Mouse (Mus musculus) MEL (cell line): Measurements from ENCODE around the gene Akap13. TPM values are rescaled to one million over a fixed set of nuclear protein-coding genes. Genes with fewer than 3 reads are reported as not detected.

ENCODE experiments used
- DNase-seq: peaks from one replicate; pipeline ENCODE4 v3.0.0; 2011; ENCODE audit warnings: low read depth, low spot score
- H3K27ac ChIP-seq: 2 replicates; pipeline ENCODE4 v1.5.1; 2012; ENCODE audit warnings: low read depth, mild to moderate bottlenecking, control low read depth, low read length, moderate library complexity; ENCODE audit not compliant: control insufficient read depth
- H3K27me3 ChIP-seq, 2 experiments: fragments of 150-350 bp in 1 of 2; sonication (generic) in 1 of 2; 2 replicates each; pipeline ENCODE4 v1.6.1; 2012; ENCODE audit warnings: low read length in 2 of 2, mild to moderate bottlenecking in 2 of 2, improper control_type of control experiment in 1 of 2, moderate library complexity in 1 of 2; ENCODE audit not compliant: insufficient read depth in 2 of 2, control insufficient read depth in 1 of 2
- H3K36me3 ChIP-seq, 2 experiments: 2 replicates each; pipeline ENCODE4 v1.6.1; 2012 to 2014; ENCODE audit warnings: low read length in 2 of 2, improper control_type of control experiment in 1 of 2, inconsistent platforms in 1 of 2, mild to moderate bottlenecking in 1 of 2; ENCODE audit not compliant: insufficient read depth in 2 of 2, control insufficient read depth in 1 of 2
- H3K4me1 ChIP-seq, 2 experiments: fragments of 150-350 bp in 1 of 2; sonication (generic) in 1 of 2; 2 replicates each; pipeline ENCODE4 v1.6.1; 2012; ENCODE audit warnings: low read length in 2 of 2, improper control_type of control experiment in 1 of 2, mild to moderate bottlenecking in 1 of 2; ENCODE audit not compliant: insufficient read depth in 2 of 2, control insufficient read depth in 1 of 2
- H3K4me3 ChIP-seq, 2 experiments: fragments of 150-350 bp in 1 of 2; sonication (generic) in 1 of 2; 2 replicates each; pipeline ENCODE4 v1.5.1; 2012; ENCODE audit warnings: low read depth in 2 of 2, low read length in 2 of 2, mild to moderate bottlenecking in 2 of 2, moderate library complexity in 2 of 2, control low read depth in 1 of 2, improper control_type of control experiment in 1 of 2; ENCODE audit not compliant: control insufficient read depth in 1 of 2, insufficient read depth in 1 of 2
- H3K79me2 ChIP-seq: 2 replicates; pipeline ENCODE4 v1.6.1; 2012; ENCODE audit warnings: mild to moderate bottlenecking, low read length, moderate library complexity; ENCODE audit not compliant: control insufficient read depth, poor library complexity, insufficient read depth
- H3K9ac ChIP-seq: 2 replicates; pipeline ENCODE4 v1.6.1; 2012; ENCODE audit warnings: low read depth, mild to moderate bottlenecking, control low read depth, low read length, moderate library complexity; ENCODE audit not compliant: control insufficient read depth, poor library complexity, severe bottlenecking
- H3K9me3 ChIP-seq: fragments of 150-350 bp; sonication (generic); replicated peaks from 2 replicates; pipeline ENCODE4 v1.6.1; 2012; ENCODE audit warnings: mild to moderate bottlenecking, low read length, improper control_type of control experiment, moderate library complexity; ENCODE audit not compliant: insufficient read depth
- CHD2 ChIP-seq: IDR thresholded peaks from 2 replicates; pipeline ENCODE4 v1.6.1; 2011; ENCODE audit warnings: low read length, improper control_type of control experiment
- EP300 ChIP-seq, 2 experiments: IDR thresholded peaks; 2 replicates each; pipeline ENCODE4 v1.6.1; 2011; ENCODE audit warnings: improper control_type of control experiment in 2 of 2, low read length in 2 of 2, low read depth in 1 of 2, mild to moderate bottlenecking in 1 of 2
- ETS1 ChIP-seq: IDR thresholded peaks from 2 replicates; pipeline ENCODE4 v1.6.1; 2012; ENCODE audit warnings: low read depth, mild to moderate bottlenecking, inconsistent platforms, low read length, improper control_type of control experiment, moderate library complexity
- GABPA ChIP-seq: IDR thresholded peaks from 2 replicates; pipeline ENCODE4 v1.6.1; 2012; ENCODE audit warnings: low read depth, mild to moderate bottlenecking, inconsistent platforms, low read length, improper control_type of control experiment, moderate library complexity
- GATA1 ChIP-seq: IDR thresholded peaks from 2 replicates; pipeline ENCODE4 v1.6.1; 2011; ENCODE audit warnings: low read depth, low read length, improper control_type of control experiment
- HCFC1 ChIP-seq: IDR thresholded peaks from 2 replicates; pipeline ENCODE4 v1.6.1; 2012; ENCODE audit warnings: low read depth, mild to moderate bottlenecking, inconsistent platforms, low read length, improper control_type of control experiment, moderate library complexity
- KAT2A ChIP-seq: conservative IDR thresholded peaks from 2 replicates; pipeline ENCODE4 v1.6.1; 2012; ENCODE audit warnings: low read depth, low read length, improper control_type of control experiment, inconsistent platforms
- MAFK ChIP-seq: IDR thresholded peaks from 2 replicates; pipeline ENCODE4 v1.6.1; 2011; ENCODE audit warnings: low read depth, mild to moderate bottlenecking, low read length, improper control_type of control experiment, borderline replicate concordance
- MAZ ChIP-seq: IDR thresholded peaks from 2 replicates; pipeline ENCODE4 v1.6.1; 2012; ENCODE audit warnings: low read depth, mild to moderate bottlenecking, inconsistent platforms, low read length, improper control_type of control experiment
- MEF2A ChIP-seq: IDR thresholded peaks from 2 replicates; pipeline ENCODE4 v1.6.1; 2014; ENCODE audit warnings: low read depth, mild to moderate bottlenecking, inconsistent platforms, low read length, improper control_type of control experiment; ENCODE audit not compliant: poor library complexity, insufficient replicate concordance, severe bottlenecking; ENCODE audit errors: extremely low read depth
- MYB ChIP-seq: IDR thresholded peaks from 2 replicates; pipeline ENCODE4 v1.6.1; 2011; ENCODE audit warnings: mild to moderate bottlenecking, low read depth, low read length, improper control_type of control experiment
- NELFE ChIP-seq: IDR thresholded peaks from 2 replicates; pipeline ENCODE4 v1.6.1; 2011; ENCODE audit warnings: low read depth, low read length, improper control_type of control experiment
- NRF1 ChIP-seq: IDR thresholded peaks from 2 replicates; pipeline ENCODE4 v1.6.1; 2014; ENCODE audit warnings: low read depth, mild to moderate bottlenecking, inconsistent platforms, low read length, improper control_type of control experiment, moderate library complexity; ENCODE audit not compliant: poor library complexity, insufficient read depth, severe bottlenecking
- POLR2A ChIP-seq, 2 experiments: IDR thresholded peaks; 2 replicates each; pipeline ENCODE4 v1.6.1; 2011 to 2012; ENCODE audit warnings: low read length in 2 of 2, mild to moderate bottlenecking in 2 of 2, control low read depth in 1 of 2, improper control_type of control experiment in 1 of 2, low read depth in 1 of 2, moderate library complexity in 1 of 2; ENCODE audit not compliant: control insufficient read depth in 1 of 2, insufficient read depth in 1 of 2, poor library complexity in 1 of 2
- POLR2AphosphoS5 ChIP-seq: IDR thresholded peaks from 2 replicates; pipeline ENCODE4 v1.6.1; 2012; ENCODE audit warnings: low read depth, borderline replicate concordance, mild to moderate bottlenecking, inconsistent platforms, low read length, moderate library complexity, mixed read lengths
- RAD21 ChIP-seq: IDR thresholded peaks from 2 replicates; pipeline ENCODE4 v1.6.1; 2011; ENCODE audit warnings: mild to moderate bottlenecking, low read depth, low read length, improper control_type of control experiment
- RCOR1 ChIP-seq: IDR thresholded peaks from 2 replicates; pipeline ENCODE4 v1.6.1; 2012; ENCODE audit warnings: low read depth, mild to moderate bottlenecking, inconsistent platforms, low read length, improper control_type of control experiment
- SIN3A ChIP-seq: IDR thresholded peaks from 2 replicates; pipeline ENCODE4 v1.6.1; 2012; ENCODE audit warnings: low read length, improper control_type of control experiment, inconsistent platforms
- TCF12 ChIP-seq: IDR thresholded peaks from 2 replicates; pipeline ENCODE4 v1.6.1; 2014; ENCODE audit warnings: low read depth, mild to moderate bottlenecking, inconsistent platforms, low read length, improper control_type of control experiment, moderate library complexity
- USF1 ChIP-seq: IDR thresholded peaks from 2 replicates; pipeline ENCODE4 v1.6.1; 2014; ENCODE audit warnings: low read depth, mild to moderate bottlenecking, inconsistent platforms, low read length, improper control_type of control experiment, moderate library complexity
- ZC3H11A ChIP-seq: IDR thresholded peaks from 2 replicates; pipeline ENCODE4 v1.6.1; 2012; ENCODE audit warnings: low read depth, mild to moderate bottlenecking, inconsistent platforms, low read length, improper control_type of control experiment
- ZKSCAN1 ChIP-seq: IDR thresholded peaks from 2 replicates; pipeline ENCODE4 v1.6.1; 2012; ENCODE audit warnings: low read depth, mild to moderate bottlenecking, inconsistent platforms, low read length, improper control_type of control experiment, moderate library complexity
- ZNF384 ChIP-seq: IDR thresholded peaks from 2 replicates; pipeline ENCODE4 v1.6.1; 2012; ENCODE audit warnings: low read depth, mild to moderate bottlenecking, inconsistent platforms, low read length, improper control_type of control experiment
- polyA plus RNA-seq, 2 experiments: library from polyadenylated mRNA; stranded (reverse) in 1 of 2; unstranded in 1 of 2; fragments of >175 nt in 1 of 2; fragments of >200 nt in 1 of 2; gene quantifications; 2 replicates each; pipeline versions ENCODE4 v1.2.1 to v1.2.4; 2012; ENCODE audit warnings: low replicate concordance in 2 of 2, low read depth in 1 of 2; ENCODE audit not compliant: insufficient read length in 2 of 2, insufficient read depth in 1 of 2, missing spikeins in 1 of 2
- total RNA-seq: library from RNA; depleted of rRNA; stranded (reverse); fragments of 300-350 nt; gene quantifications from 2 replicates; pipeline ENCODE4 v1.2.3, GENCODE M21; 2012

Akap13 gene
- total and polyA plus RNA-seq, 3 experiments: 4.1 to 4.5 TPM; not detected in 1

- Histone ChIP-seq H3K4me3 (no peak overlapping the region), H3K9me3 (no peaks in the 10 kb centered on the region), H3K36me3 (peaks cover 0 to 39% of the 10 kb centered on the region in 2 experiments; a peak in 2 of 4 replicates), H3K9ac (no peak overlapping the region), H3K79me2 (no peaks in the 10 kb centered on the region), H3K4me1 (peaks cover 29 to 32% of the 10 kb centered on the region in 2 experiments), H3K27ac (peak overlapping the region; percentile 48; the same call in 1 of the 2 replicates), H3K27me3 (no peaks in the 10 kb centered on the region)
- TF ChIP-seq EP300 (IDR thresholded peaks at IDR 0.05; ENCODE audit: low read depth in 1 of 2, low read length in 2 of 2): peak in 1 of 2 experiments; percentile 53; a peak in 2 of 4 replicates
- TF ChIP-seq ZC3H11A: no peak
- no peak for TF ChIP-seq MYB
- DNase-seq: no peak
Observed at GRCm38 (mm10) chr7:75582091-75582490, 126.8 kb downstream of the Akap13 start.

DNA sequence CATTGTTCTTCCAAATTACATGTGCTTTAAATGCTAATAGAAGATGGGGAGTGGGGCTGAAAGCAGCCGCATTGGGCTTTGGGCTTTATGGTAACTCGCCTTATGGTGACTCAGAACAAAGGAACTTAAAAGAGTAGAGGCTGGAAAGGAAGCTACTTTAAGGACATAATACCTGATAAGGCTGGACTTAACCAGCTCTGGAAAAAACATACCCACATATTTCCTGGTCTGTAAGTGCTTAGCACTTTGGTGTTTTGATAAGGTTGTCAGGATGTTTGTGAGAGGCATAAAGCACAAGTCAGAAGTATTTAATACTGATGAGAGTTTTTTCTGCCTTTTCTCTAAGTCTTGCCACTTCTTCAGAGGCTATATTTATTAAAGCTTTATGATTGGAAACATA is 128.8 kb downstream of the Akap13 start:
- no peak overlapping the region for H3K9ac ChIP-seq
- peaks cover 37 to 42% of the 10 kb centered on the region in 2 experiments for H3K4me1 ChIP-seq
- peak; percentile 60 for DNase-seq
- H3K27ac ChIP-seq: peak overlapping the region; percentile 26; the same call in 1 of the 2 replicates
- no peaks in the 10 kb centered on the region for H3K79me2 ChIP-seq
- no peaks in the 10 kb centered on the region for H3K27me3 ChIP-seq
- H3K36me3 ChIP-seq: peaks cover 0 to 55% of the 10 kb centered on the region in 2 experiments; a peak in 2 of 4 replicates
- no peaks in the 10 kb centered on the region for H3K9me3 ChIP-seq
- TF ChIP-seq KAT2A: no peak
- TF ChIP-seq ZKSCAN1: no peak
- TF ChIP-seq NELFE: no peak
- TF ChIP-seq ETS1: no peak; the same call in 1 of the 2 replicates
- TF ChIP-seq TCF12: no peak
- TF ChIP-seq RCOR1: no peak
- TF ChIP-seq ZC3H11A: no peak
- TF ChIP-seq NRF1: no peak
- no peak for TF ChIP-seq CHD2
- TF ChIP-seq USF1: no peak
- TF ChIP-seq ZNF384: 0 out of 2 replicates have a peak, but pooled peaks have one; percentile 14
- TF ChIP-seq HCFC1: no peak
- no peak for TF ChIP-seq MAFK
- TF ChIP-seq GATA1: peak; percentile 64; the same call in 1 of the 2 replicates
- peak; percentile 39 to 57; a peak in 2 of 4 replicates for TF ChIP-seq EP300 (IDR thresholded peaks at IDR 0.05; ENCODE audit: low read depth in 1 of 2, low read length in 2 of 2)
- TF ChIP-seq SIN3A: no peak
- no peak for TF ChIP-seq POLR2A (IDR thresholded peaks at IDR 0.05; ENCODE audit: control insufficient read depth in 1 of 2, insufficient read depth in 1 of 2, low read depth in 1 of 2, low read length in 2 of 2, poor library complexity in 1 of 2)
- no peak for TF ChIP-seq MEF2A
- no peak for TF ChIP-seq MAZ
- TF ChIP-seq MYB: no peak
- TF ChIP-seq RAD21: no peak
- no peak for TF ChIP-seq GABPA
- no peak for TF ChIP-seq POLR2AphosphoS5
- TF ChIP-seq, all 39 proteins: peak for 3
- H3K4me3 ChIP-seq: no peak overlapping the region
